19 mouse cellular contexts compared by ENCODE assay signal in genomic region chr3:102742725-102743124, GRCm38 (mm10). TPM values are rescaled to one million over a fixed set of nuclear protein-coding genes. Genes with fewer than 3 reads are reported as not detected.
A peak's percentile ranks its signal among the peaks of the same experiment; 100 is the strongest.
DNase-seq lines count a peak whose midpoint lies in the region; ATAC-seq and TF ChIP-seq lines count a peak whose summit lies in the region.
"Had no signal": no experiment of that assay in that cellular context is flagged by ENCODE, and none has a peak within 500 bp of the region (broad histone marks: within the 10 kb centered on the region; RNA-seq: fewer than 3 reads in every experiment).

No protein-coding gene starts in this region.

- TF ChIP-seq CTCF in left cerebral cortex, adult 2 months (IDR thresholded peaks at IDR 0.05) = no peak
- no peak for TF ChIP-seq CTCF in brain, embryonic 14.5 days (IDR thresholded peaks at IDR 0.05; ENCODE audit: borderline replicate concordance, extremely low read depth, insufficient read depth, insufficient read length)

- no peak overlapping the region for H3K4me2 ChIP-seq in heart, embryonic 12.5 days
- H3K4me2 ChIP-seq in midbrain, embryonic 14.5 days (ENCODE audit: low read length) = no peak overlapping the region
- H3K4me2 ChIP-seq: embryonic facial prominence, embryonic 15.5 days; forebrain, embryonic 13.5 days; hindbrain, embryonic 15.5 days had no signal

- 64% methylated on average over 4 of the region's 4 CpGs for WGBS in heart, embryonic 10.5 days
- 45% methylated on average over 4 of the region's 4 CpGs for WGBS in heart, embryonic 12.5 days
- 28% methylated on average over 4 of the region's 4 CpGs for WGBS in midbrain, embryonic 14.5 days

- H3K27ac ChIP-seq in heart, embryonic 10.5 days = peak overlapping the region; percentile 36; the same call in 1 of the 2 replicates
- no peak overlapping the region for H3K27ac ChIP-seq in heart, embryonic 12.5 days (ENCODE audit: poor library complexity, severe bottlenecking)
- H3K27ac ChIP-seq in left cerebral cortex, adult 2 months = 0 out of 2 replicates have a peak overlapping the region, but pooled peaks have one; percentile 44
- no peak overlapping the region for H3K27ac ChIP-seq in midbrain, embryonic 14.5 days (replicated peaks; ENCODE audit: low read depth, low read length)
- H3K27ac ChIP-seq: forebrain, embryonic 13.5 days; macrophage had no signal

- ATAC-seq in heart, embryonic 12.5 days (ENCODE audit: insufficient number of reproducible peaks, low FRiP score) = no peak
- no peak for ATAC-seq in midbrain, embryonic 14.5 days (ENCODE audit: low FRiP score, low TSS enrichment)
- ATAC-seq: forebrain, embryonic 13.5 days had no signal

- intact Hi-C loops in left cerebral cortex, adult 2 months (cut with DNase I) = no loop called here

- H3K9ac ChIP-seq in heart, embryonic 12.5 days = no peak overlapping the region
- H3K9ac ChIP-seq in midbrain, embryonic 14.5 days (replicated peaks; ENCODE audit: low read length) = 0 out of 2 replicates have a peak overlapping the region, but pooled peaks have one; percentile 16
- H3K9ac ChIP-seq: embryonic facial prominence, embryonic 15.5 days; forebrain, embryonic 13.5 days; hindbrain, embryonic 15.5 days had no signal

- no peaks in the 10 kb centered on the region for H3K9me3 ChIP-seq in heart, embryonic 10.5 days
- H3K9me3 ChIP-seq in heart, embryonic 12.5 days (replicated peaks) = no peaks in the 10 kb centered on the region
- H3K9me3 ChIP-seq in midbrain, embryonic 14.5 days (ENCODE audit: control insufficient read depth, low read length) = no peaks in the 10 kb centered on the region
- H3K9me3 ChIP-seq: embryonic facial prominence, embryonic 15.5 days; forebrain, embryonic 13.5 days; hindbrain, embryonic 15.5 days had no signal

- DNase-seq in heart, embryonic 10.5 days (ENCODE audit: low spot score) = no peak
- DNase-seq in left cerebral cortex, adult 2 months (ENCODE audit: extremely low spot score in 1 of 2, low spot score in 2 of 2) = no peak
- no peak for DNase-seq in left cerebral cortex, adult 9 months (ENCODE audit: low spot score in 2 of 2)
- DNase-seq in brain, embryonic 14.5 days (ENCODE audit: low read depth) = peak; percentile 28
- no peak for DNase-seq in midbrain, embryonic 14.5 days
- DNase-seq in adrenal gland, postnatal 25 days = no peak
- DNase-seq in cerebellum, adult 9-11 months = no peak
- DNase-seq: cerebellum, adult 11-12 months; kidney, adult 11 months; kidney, postnatal 14 days had no signal

- H3K4me1 ChIP-seq in heart, embryonic 10.5 days = peaks cover 70% of the 10 kb centered on the region
- peaks cover 62% of the 10 kb centered on the region for H3K4me1 ChIP-seq in heart, embryonic 12.5 days (replicated peaks)
- H3K4me1 ChIP-seq in midbrain, embryonic 14.5 days (ENCODE audit: control insufficient read depth, insufficient read depth, low read length) = peaks cover 19% of the 10 kb centered on the region

- H3K36me3 ChIP-seq in heart, embryonic 10.5 days = peaks cover 7% of the 10 kb centered on the region
- peaks cover 13% of the 10 kb centered on the region for H3K36me3 ChIP-seq in heart, embryonic 12.5 days
- no peaks in the 10 kb centered on the region for H3K36me3 ChIP-seq in midbrain, embryonic 14.5 days (ENCODE audit: control insufficient read depth, insufficient read depth, low read length)
- H3K36me3 ChIP-seq: embryonic facial prominence, embryonic 15.5 days; hindbrain, embryonic 15.5 days had no signal

- no peaks in the 10 kb centered on the region for H3K27me3 ChIP-seq in heart, embryonic 10.5 days (ENCODE audit: insufficient read depth, poor library complexity, severe bottlenecking)
- no peaks in the 10 kb centered on the region for H3K27me3 ChIP-seq in heart, embryonic 12.5 days (replicated peaks)
- no peaks in the 10 kb centered on the region for H3K27me3 ChIP-seq in midbrain, embryonic 14.5 days (ENCODE audit: control insufficient read depth, insufficient read depth, low read length)
- H3K27me3 ChIP-seq: embryonic facial prominence, embryonic 15.5 days; forebrain, embryonic 13.5 days; hindbrain, embryonic 15.5 days had no signal

- H3K4me3 ChIP-seq in heart, embryonic 10.5 days = no peak overlapping the region
- no peak overlapping the region for H3K4me3 ChIP-seq in heart, embryonic 12.5 days
- no peak overlapping the region for H3K4me3 ChIP-seq in left cerebral cortex, adult 2 months
- no peak overlapping the region for H3K4me3 ChIP-seq in midbrain, embryonic 14.5 days (replicated peaks; ENCODE audit: low read depth, low read length)
- H3K4me3 ChIP-seq: embryonic facial prominence, embryonic 15.5 days; forebrain, embryonic 13.5 days; hindbrain, embryonic 15.5 days had no signal

- no peak for TF ChIP-seq POLR2A in brain, embryonic 14.5 days (IDR thresholded peaks at IDR 0.05; ENCODE audit: borderline replicate concordance, extremely low read depth, insufficient read depth, insufficient read length, poor library complexity, severe bottlenecking)

RNA-seq across cellular contexts. Expression of gene Tspan2, which starts 8.4 kb away (rescaled TPM):
- polyA plus RNA-seq in heart, embryonic 10.5 days (2016; fragmentation: Nextera tagmentation; extraction: Ambion mirVana) = 24.6 and 39.1 TPM in 2 replicates
- 36.0 and 37.0 TPM in 2 replicates for polyA plus RNA-seq in heart, embryonic 12.5 days (2016; fragmentation: Nextera tagmentation; extraction: Ambion mirVana)
- 10 to 100 TPM; 50.5 to 51.8 TPM for total RNA-seq in left cerebral cortex, adult 2 months (2021)
- 6.4 and 8.1 TPM in 2 replicates for polyA plus RNA-seq in brain, embryonic 14.5 days (2012; rRNA removed)
- polyA plus RNA-seq in midbrain, embryonic 14.5 days (2014; fragmentation: Nextera tagmentation; extraction: Ambion mirVana) = 10.4 and 10.5 TPM in 2 replicates
- total RNA-seq in adrenal gland, postnatal 25 days (2021) = 3.9 and 7.1 TPM in 2 replicates

RNA-seq across cellular contexts. Expression of gene Tshb, which starts 39.8 kb away (rescaled TPM):
- polyA plus RNA-seq in heart, embryonic 10.5 days (2016; fragmentation: Nextera tagmentation; extraction: Ambion mirVana) = 0.10 TPM in 2 replicates
- polyA plus RNA-seq in heart, embryonic 12.5 days (2016; fragmentation: Nextera tagmentation; extraction: Ambion mirVana) = 0.04 and 0.10 TPM in 2 replicates
- not detected for total RNA-seq in left cerebral cortex, adult 2 months (2021)
- not detected in 2 replicates for polyA plus RNA-seq in brain, embryonic 14.5 days (2012; rRNA removed)
- 0.32 and 0.72 TPM in 2 replicates for polyA plus RNA-seq in midbrain, embryonic 14.5 days (2014; fragmentation: Nextera tagmentation; extraction: Ambion mirVana)
- total RNA-seq in adrenal gland, postnatal 25 days (2021) = not detected in 2 replicates
- total RNA-seq: common myeloid progenitor, adult 5-6 weeks; layer of hippocampus, postnatal 14 days; left cerebral cortex, postnatal 36 days; liver, adult 2 months had no signal
- polyA plus RNA-seq: liver, adult 2 months; macrophage had no signal

Comparison
In these comparisons a context has a peak if more than half of its experiments do, and no peak if none do; other contexts are left out.
1. H3K27ac ChIP-seq: peak in heart, embryonic 10.5 days (single experiment) and left cerebral cortex, adult 2 months (single experiment); none in heart, embryonic 12.5 days (single experiment) and midbrain, embryonic 14.5 days (single experiment).